Mouse (Mus musculus) midbrain, embryonic 14.5 days (tissue): ENCODE measurements at regions not wholly inside any gene's neighbourhood (a gene's known extent, or its start where the extent isn't known, plus 50 kb on each side); places are given as distances from the start of the nearest gene placed in this dataset.

Experiments
- ATAC-seq: fragments of 200-750 bp; cut with Nextera tagmentation; 2 replicates; pipeline ENCODE4 v1.8.0; 2017; ENCODE audit warnings: moderate number of reproducible peaks, moderate library complexity; ENCODE audit not compliant: low FRiP score, low TSS enrichment
- DNase-seq: peaks from one replicate; pipeline ENCODE4 v3.0.0-alpha.2; 2015
- H3K27ac ChIP-seq: fragments of 300-500 bp; sonication (generic); replicated peaks from 2 replicates; pipeline ENCODE4 v1.5.1; 2014; ENCODE audit warnings: mild to moderate bottlenecking, low read depth, low read length, moderate library complexity
- H3K27me3 ChIP-seq: fragments of 300-500 bp; sonication (generic); 2 replicates; pipeline ENCODE4 v1.6.1; 2014; ENCODE audit warnings: low read length, control low read depth, mixed read lengths; ENCODE audit not compliant: control insufficient read depth, insufficient read depth
- H3K36me3 ChIP-seq: fragments of 300-500 bp; sonication (generic); 2 replicates; pipeline ENCODE4 v1.6.1; 2014; ENCODE audit warnings: low read length, control low read depth; ENCODE audit not compliant: control insufficient read depth, insufficient read depth
- H3K4me1 ChIP-seq: fragments of 300-500 bp; sonication (generic); 2 replicates; pipeline ENCODE4 v1.6.1; 2014; ENCODE audit warnings: mild to moderate bottlenecking, antibody characterized with exemption, low read length, control low read depth; ENCODE audit not compliant: control insufficient read depth, insufficient read depth
- H3K4me2 ChIP-seq: fragments of 300-500 bp; sonication (generic); 2 replicates; pipeline ENCODE4 v1.6.1; 2014; ENCODE audit warnings: mild to moderate bottlenecking, low read length, moderate library complexity
- H3K4me3 ChIP-seq: fragments of 300-500 bp; sonication (generic); replicated peaks from 2 replicates; pipeline ENCODE4 v1.5.1; 2014; ENCODE audit warnings: low read depth, low read length
- H3K9ac ChIP-seq: fragments of 300-500 bp; sonication (generic); replicated peaks from 2 replicates; pipeline ENCODE4 v1.6.1; 2014; ENCODE audit warnings: mild to moderate bottlenecking, low read length, moderate library complexity
- H3K9me3 ChIP-seq: fragments of 300-500 bp; sonication (generic); 2 replicates; pipeline ENCODE4 v1.6.1; 2016; ENCODE audit warnings: low read length, control low read depth, mixed read lengths; ENCODE audit not compliant: control insufficient read depth
- WGBS: fragments of 180-500 bp; shearing (Covaris S2); extraction: QIAGEN DNeasy Blood & Tissue Kit; methylation state at CpG from one replicate; pipeline ENCODE4 v1.1.7; 2014; 5-methylcytosine and 5-hydroxymethylcytosine counted together

DNA sequence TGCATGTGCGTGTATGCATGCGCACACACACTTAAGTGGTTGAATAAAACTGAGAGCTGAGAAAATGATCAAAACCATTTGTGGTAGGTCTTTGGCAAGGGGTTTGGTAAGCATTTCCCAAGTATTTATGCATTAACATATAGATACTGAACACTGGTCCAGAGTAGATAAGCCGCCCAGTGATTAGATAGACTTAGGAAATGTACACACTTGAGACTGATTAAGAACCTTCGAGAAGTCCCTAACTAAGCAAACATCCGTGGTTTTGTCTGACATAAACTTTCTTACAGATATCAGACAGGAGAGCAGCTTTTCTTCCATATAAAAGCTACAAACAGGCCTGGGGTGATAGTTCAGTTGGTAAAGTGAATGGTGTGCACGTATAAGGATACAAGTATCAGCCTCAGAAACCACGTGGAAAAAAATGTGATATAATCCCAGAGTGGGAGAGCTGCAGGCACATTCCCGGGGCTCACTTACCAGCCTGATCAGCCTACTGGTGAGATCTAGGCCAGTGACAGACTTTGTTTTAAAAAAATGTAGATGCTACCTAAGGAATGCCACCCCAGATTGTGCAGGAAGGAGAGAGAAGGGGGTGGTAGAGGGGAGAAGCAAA, 252.3 kb upstream of the Xrcc4 start:
- H3K36me3 ChIP-seq: no peaks in the 10 kb centered on the region
- no peak overlapping the region for H3K9ac ChIP-seq
- H3K4me1 ChIP-seq: no peaks in the 10 kb centered on the region
- no peak overlapping the region for H3K4me2 ChIP-seq
- no peaks in the 10 kb centered on the region for H3K9me3 ChIP-seq
- no peak overlapping the region for H3K27ac ChIP-seq
- no peak for ATAC-seq
- no peak for DNase-seq
- 88% methylated on average over 8 of the region's 8 CpGs for WGBS
- no peak overlapping the region for H3K4me3 ChIP-seq
- no peaks in the 10 kb centered on the region for H3K27me3 ChIP-seq

DNA sequence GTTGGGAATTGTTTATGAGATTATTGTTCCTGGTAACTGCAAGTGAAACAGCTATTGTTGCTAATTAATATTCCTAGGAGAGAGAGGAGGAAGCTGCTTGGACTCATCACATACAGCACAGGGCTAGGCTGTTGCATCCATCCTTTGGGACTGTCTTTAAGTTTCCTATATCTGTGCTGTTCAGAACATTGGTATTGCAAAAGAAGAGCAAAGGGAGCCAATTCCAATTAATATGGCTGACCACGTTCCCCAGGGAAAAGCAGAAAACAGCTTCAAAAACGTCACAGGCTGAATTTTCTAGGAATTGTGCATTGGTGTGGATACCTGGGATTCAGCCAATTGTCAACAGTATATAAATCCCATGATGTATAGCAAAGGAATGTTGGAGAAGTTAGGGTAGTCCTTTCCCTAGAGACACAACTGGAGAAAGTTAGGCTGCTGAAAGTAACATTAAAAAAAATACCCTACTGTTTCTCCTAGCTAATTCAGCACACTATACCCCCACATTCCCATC, 251.3 kb upstream of the Xrcc4 start:
- Histone ChIP-seq H3K36me3 (no peaks in the 10 kb centered on the region), H3K9ac (no peak overlapping the region), H3K27ac (no peak overlapping the region), H3K4me1 (no peaks in the 10 kb centered on the region), H3K27me3 (no peaks in the 10 kb centered on the region), H3K9me3 (no peaks in the 10 kb centered on the region), H3K4me3 (no peak overlapping the region), H3K4me2 (no peak overlapping the region)
- ATAC-seq: no peak
- no peak for DNase-seq
- 77% methylated on average over 2 of the region's 2 CpGs for WGBS

DNA sequence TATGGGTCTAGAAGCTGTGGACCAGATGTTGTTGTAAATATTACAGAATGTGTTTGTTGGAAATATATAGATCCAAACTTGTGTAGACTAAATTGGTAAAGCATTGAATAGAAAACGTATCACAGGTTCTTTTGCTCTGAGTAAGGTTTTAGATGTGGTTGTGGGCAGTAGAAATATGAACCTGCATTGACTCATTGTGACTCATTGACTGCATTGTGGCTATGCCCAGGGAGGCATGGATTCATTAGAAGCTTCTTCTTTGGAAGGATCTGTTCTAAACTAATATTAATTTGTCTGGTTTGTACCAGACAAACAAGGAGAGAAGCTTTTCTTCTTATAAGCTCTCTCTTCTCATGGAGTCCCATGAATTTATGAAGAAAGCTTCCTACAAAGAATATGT, 248.2 kb upstream of the Xrcc4 start:
- Histone ChIP-seq H3K36me3 (no peaks in the 10 kb centered on the region), H3K9me3 (no peaks in the 10 kb centered on the region), H3K4me3 (no peak overlapping the region), H3K9ac (no peak overlapping the region), H3K4me1 (no peaks in the 10 kb centered on the region), H3K27ac (no peak overlapping the region), H3K27me3 (no peaks in the 10 kb centered on the region), H3K4me2 (no peak overlapping the region)
- WGBS: 85% methylated on average over 1 of the region's 1 CpGs
- DNase-seq: no peak
- no peak for ATAC-seq

DNA sequence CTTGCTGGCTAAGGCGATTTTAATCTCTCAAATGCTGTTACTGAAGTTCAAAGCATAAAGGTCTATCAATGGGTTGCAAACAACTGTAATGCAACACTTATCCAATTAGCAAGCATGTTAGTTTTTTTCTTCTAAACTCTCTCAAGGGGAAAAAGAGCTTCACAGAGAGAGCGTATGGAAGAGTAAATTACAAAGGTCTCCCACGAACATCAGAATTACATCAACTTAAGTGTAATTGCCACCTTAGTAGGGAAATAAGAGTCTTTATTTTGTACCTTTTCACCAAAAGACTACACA, 246.3 kb upstream of the Xrcc4 start:
- no peak for DNase-seq
- Histone ChIP-seq H3K27ac (no peak overlapping the region), H3K4me2 (no peak overlapping the region), H3K4me1 (no peaks in the 10 kb centered on the region), H3K36me3 (no peaks in the 10 kb centered on the region), H3K9ac (no peak overlapping the region), H3K27me3 (no peaks in the 10 kb centered on the region), H3K4me3 (no peak overlapping the region), H3K9me3 (no peaks in the 10 kb centered on the region)
- 39% methylated on average over 3 of the region's 3 CpGs for WGBS
- no peak for ATAC-seq

DNA sequence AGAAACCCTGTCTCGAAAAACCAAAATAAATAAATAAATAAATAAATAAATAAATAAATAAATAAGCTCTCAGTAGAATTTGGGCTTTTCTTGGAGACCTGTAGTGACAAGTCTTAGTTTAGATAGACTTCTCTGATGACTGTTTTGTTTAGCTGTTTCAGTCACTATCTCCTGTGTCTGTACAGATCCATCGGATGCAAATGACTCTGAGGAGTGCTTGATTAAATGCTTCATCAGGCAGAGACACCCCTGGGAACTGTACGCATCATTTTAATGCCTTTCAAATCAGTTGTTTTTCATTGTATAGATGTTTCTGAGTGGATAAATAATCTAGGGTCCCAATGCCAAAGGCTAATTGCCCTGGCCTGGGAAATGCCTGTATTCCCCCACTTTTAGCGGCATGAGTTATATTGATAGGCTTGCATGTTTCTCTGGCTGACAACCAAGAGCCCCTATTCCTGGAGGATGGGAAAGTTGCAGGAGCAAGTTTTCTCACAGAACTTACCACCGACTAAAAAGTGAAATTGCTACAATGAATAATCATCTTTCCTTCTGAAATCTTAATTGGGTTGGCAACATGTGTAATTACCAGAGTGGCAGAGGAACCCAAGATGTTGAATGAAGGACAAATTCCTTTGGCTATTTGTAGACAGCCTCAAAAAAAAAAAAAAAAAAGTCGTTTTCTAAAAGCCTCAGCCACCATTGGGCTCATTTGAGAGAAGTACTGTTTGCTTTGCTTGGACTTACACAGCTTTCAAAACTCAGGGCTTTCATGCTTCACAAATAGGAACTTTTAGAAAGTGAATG, 245.7 kb upstream of the Xrcc4 start:
- Histone ChIP-seq H3K27ac (no peak overlapping the region), H3K9ac (no peak overlapping the region), H3K4me3 (no peak overlapping the region), H3K27me3 (no peaks in the 10 kb centered on the region), H3K36me3 (no peaks in the 10 kb centered on the region), H3K4me1 (no peaks in the 10 kb centered on the region), H3K4me2 (no peak overlapping the region), H3K9me3 (no peaks in the 10 kb centered on the region)
- DNase-seq (peak; percentile 7), ATAC-seq (peak; percentile 40; the same call in 1 of the 2 replicates)
- 67% methylated on average over 6 of the region's 6 CpGs for WGBS

DNA sequence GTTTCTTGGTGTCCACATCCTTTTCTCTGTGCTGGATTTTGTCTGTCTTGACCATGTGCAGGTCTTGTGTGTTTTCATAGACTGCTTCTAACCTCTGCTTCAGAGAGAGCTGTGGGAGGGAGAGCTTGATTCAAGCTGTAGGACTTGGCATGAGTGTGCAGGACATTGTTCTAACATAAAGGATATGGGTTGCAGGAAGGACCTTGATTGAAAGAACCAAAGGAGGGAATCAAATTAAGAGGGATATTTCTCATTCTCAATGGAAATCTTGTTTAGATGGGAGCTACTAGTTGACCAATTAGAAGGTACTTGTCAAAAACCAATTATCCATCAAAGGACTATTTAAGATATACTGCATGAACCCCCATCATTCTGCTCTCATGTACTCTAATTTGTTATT, 244.9 kb upstream of the Xrcc4 start:
- Histone ChIP-seq H3K4me2 (no peak overlapping the region), H3K36me3 (no peaks in the 10 kb centered on the region), H3K9ac (no peak overlapping the region), H3K27ac (no peak overlapping the region), H3K27me3 (no peaks in the 10 kb centered on the region), H3K9me3 (no peaks in the 10 kb centered on the region), H3K4me1 (no peaks in the 10 kb centered on the region), H3K4me3 (no peak overlapping the region)
- DNase-seq (no peak), ATAC-seq (no peak)

DNA sequence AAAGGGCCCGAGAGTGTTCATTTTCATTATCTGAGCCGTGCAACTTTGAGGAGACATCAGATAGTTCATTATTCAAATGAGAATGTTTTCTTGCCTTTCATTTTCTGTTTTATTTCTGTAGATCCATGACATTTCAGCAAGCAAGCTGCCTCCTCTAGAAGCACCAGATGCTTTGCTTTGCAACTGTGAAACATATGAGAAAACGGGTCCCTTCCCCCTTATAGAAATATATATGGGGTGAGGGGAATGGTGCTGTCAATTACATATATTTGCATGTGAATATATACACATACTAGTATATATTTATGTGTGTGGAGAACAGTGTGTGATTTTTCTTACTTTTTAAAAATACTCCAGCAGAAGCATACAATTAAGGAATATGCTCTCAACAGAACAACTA, 235.8 kb upstream of the Xrcc4 start:
- Histone ChIP-seq H3K4me1 (no peaks in the 10 kb centered on the region), H3K9me3 (no peaks in the 10 kb centered on the region), H3K4me2 (no peak overlapping the region), H3K36me3 (no peaks in the 10 kb centered on the region), H3K9ac (no peak overlapping the region), H3K27ac (no peak overlapping the region), H3K4me3 (no peak overlapping the region), H3K27me3 (no peaks in the 10 kb centered on the region)
- 84% methylated on average over 3 of the region's 3 CpGs for WGBS
- ATAC-seq: no peak
- DNase-seq: no peak

DNA sequence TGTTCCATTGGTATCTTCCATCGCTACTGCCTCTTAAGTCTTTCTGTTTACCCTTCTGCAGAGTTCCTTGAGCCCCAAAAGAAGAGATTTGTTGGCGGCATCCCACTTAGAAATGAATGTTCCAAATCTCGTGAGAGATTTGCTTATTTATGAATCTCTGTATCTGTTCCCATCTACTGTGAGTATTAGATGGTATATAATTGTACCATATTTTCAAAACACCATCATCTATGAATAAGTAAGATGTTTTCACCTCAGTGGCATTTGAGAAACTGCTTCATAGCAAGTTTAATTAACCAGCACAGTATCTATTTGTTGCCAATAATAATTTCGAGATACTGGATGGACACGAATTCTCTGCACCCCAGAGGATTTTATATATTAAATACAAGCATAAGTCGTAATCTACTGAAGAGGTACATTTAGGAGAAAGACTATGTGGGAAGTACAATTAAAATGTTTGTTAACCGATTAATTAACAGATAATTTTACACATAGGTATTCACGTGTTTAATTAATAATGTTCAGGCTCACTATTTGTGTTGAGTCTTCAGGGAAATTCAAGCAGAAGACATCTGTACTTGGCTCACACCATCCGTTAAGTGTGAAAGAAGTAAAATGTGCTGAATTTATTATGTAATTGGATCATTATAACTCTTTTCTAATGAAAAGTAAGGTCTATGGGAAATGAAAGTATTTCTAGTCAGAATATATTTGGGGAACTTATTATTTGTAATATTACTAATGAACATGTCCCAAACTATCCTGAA, 224.0 kb upstream of the Xrcc4 start:
- H3K4me2 ChIP-seq: no peak overlapping the region
- no peak overlapping the region for H3K4me3 ChIP-seq
- DNase-seq (no peak), ATAC-seq (no peak)
- H3K4me1 ChIP-seq: no peaks in the 10 kb centered on the region
- H3K27ac ChIP-seq: no peak overlapping the region
- H3K36me3 ChIP-seq: no peaks in the 10 kb centered on the region
- no peaks in the 10 kb centered on the region for H3K9me3 ChIP-seq
- no peak overlapping the region for H3K9ac ChIP-seq
- 90% methylated on average over 9 of the region's 9 CpGs for WGBS
- H3K27me3 ChIP-seq: no peaks in the 10 kb centered on the region
